Mouse (Mus musculus) forebrain, embryonic 16.5 days (tissue): Measurements from ENCODE around the gene G6pc. TPM values are rescaled to one million over a fixed set of nuclear protein-coding genes. Genes with fewer than 3 reads are reported as not detected.
A peak's percentile ranks its signal among the peaks of the same experiment; 100 is the strongest.

Source experiments
- ATAC-seq: fragments of 200-750 bp; cut with Nextera tagmentation; 2 replicates; pipeline ENCODE4 v1.8.0; 2017; ENCODE audit warnings: mild to moderate bottlenecking, moderate library complexity
- H3K27ac ChIP-seq: fragments of 300-500 bp; sonication (generic); 2 replicates; pipeline ENCODE4 v1.5.1; 2014; ENCODE audit warnings: low read length, control low read depth
- H3K27me3 ChIP-seq: fragments of 300-500 bp; sonication (generic); replicated peaks from 2 replicates; pipeline ENCODE4 v1.6.1; 2014; ENCODE audit warnings: low read length; ENCODE audit not compliant: control insufficient read depth, insufficient read depth
- H3K36me3 ChIP-seq: fragments of 300-500 bp; sonication (generic); 2 replicates; pipeline ENCODE4 v1.6.1; 2014; ENCODE audit not compliant: control insufficient read depth, insufficient read depth
- H3K4me1 ChIP-seq: fragments of 300-500 bp; sonication (generic); replicated peaks from 2 replicates; pipeline ENCODE4 v1.6.1; 2014; ENCODE audit warnings: low read length; ENCODE audit not compliant: control insufficient read depth, insufficient read depth
- H3K4me2 ChIP-seq: fragments of 300-500 bp; sonication (generic); 2 replicates; pipeline ENCODE4 v1.6.1; 2014; ENCODE audit warnings: mild to moderate bottlenecking, low read length, control low read depth
- H3K4me3 ChIP-seq: fragments of 300-500 bp; sonication (generic); replicated peaks from 2 replicates; pipeline ENCODE4 v1.5.1; 2014; ENCODE audit warnings: mild to moderate bottlenecking, low read length, control low read depth
- H3K9ac ChIP-seq: fragments of 300-500 bp; sonication (generic); replicated peaks from 2 replicates; pipeline ENCODE4 v1.6.1; 2014; ENCODE audit warnings: low read depth, low read length, control low read depth
- H3K9me3 ChIP-seq: fragments of 300-500 bp; sonication (generic); 2 replicates; pipeline ENCODE4 v1.6.1; 2016; ENCODE audit warnings: low read length; ENCODE audit not compliant: control insufficient read depth
- WGBS: fragments of 180-500 bp; shearing (Covaris S2); extraction: QIAGEN DNeasy Blood & Tissue Kit; methylation state at CpG from one replicate; pipeline ENCODE4 v1.1.7; 2014; 5-methylcytosine and 5-hydroxymethylcytosine counted together
- microRNA-seq: library from miRNA; unstranded; fragments of <30 nt; microRNA quantifications from one replicate; pipeline ENCODE4, GENCODE M21; 2017
- polyA plus RNA-seq: library from polyadenylated mRNA; unstranded; fragments of >200 nt; fragmentation: Nextera tagmentation; extraction: Ambion mirVana; gene quantifications from 2 replicates; pipeline ENCODE4 v1.2.1, GENCODE M21; 2015

Gene G6pc
- polyA plus RNA-seq, 1 experiment from 2014 or later: not detected

DNA sequence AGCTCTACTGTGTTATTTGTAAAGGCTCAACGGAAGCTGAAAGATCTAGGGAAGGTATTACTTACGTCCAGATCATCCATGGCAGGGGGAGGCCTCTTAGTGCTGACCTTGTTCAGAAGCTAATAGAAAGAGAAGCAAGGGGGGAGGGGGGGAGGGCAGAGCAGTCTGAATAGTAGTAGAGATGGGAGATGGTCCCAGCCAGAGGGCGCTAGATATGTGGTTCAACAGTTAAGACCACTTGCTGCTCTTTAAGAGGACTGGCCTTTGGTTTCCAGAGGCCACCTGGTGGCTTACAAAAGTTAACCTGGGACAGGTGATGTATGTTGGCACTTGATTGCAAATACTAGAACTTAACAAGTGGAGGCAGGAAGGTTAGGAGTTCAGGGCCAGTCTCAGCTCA, 52.2 kb downstream of the G6pc start:
- Histone ChIP-seq H3K9ac (no peak overlapping the region), H3K4me2 (no peak overlapping the region), H3K36me3 (no peaks in the 10 kb centered on the region), H3K27ac (no peak overlapping the region), H3K9me3 (no peaks in the 10 kb centered on the region), H3K4me3 (no peak overlapping the region), H3K4me1 (peaks cover 16% of the 10 kb centered on the region), H3K27me3 (no peaks in the 10 kb centered on the region)
- WGBS: 12% methylated on average over 3 of the region's 3 CpGs
- ATAC-seq: no peak

DNA sequence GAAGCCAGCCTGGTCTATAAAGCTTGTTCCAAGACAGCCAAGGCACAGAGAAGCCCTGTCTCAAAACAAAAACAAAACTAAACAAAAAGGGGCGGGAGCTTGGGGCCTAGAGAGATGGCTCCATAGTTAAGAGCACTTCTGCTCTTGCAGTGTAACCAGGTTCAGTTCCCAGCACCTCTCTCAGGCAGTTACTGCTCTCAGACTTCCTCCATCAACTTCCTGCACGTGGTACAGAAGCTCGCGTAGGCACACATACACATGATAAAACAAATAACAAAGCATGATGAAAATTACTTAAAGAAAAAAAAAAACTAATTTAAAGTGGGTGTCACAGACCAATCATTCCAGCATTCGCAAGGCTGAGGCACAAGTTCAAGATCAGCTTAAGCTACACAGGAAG, 52.8 kb downstream of the G6pc start:
- ATAC-seq: no peak
- Histone ChIP-seq H3K4me2 (no peak overlapping the region), H3K27ac (no peak overlapping the region), H3K4me1 (peaks cover 16% of the 10 kb centered on the region), H3K9me3 (no peaks in the 10 kb centered on the region), H3K4me3 (no peak overlapping the region), H3K27me3 (no peaks in the 10 kb centered on the region), H3K9ac (no peak overlapping the region), H3K36me3 (no peaks in the 10 kb centered on the region)
- WGBS: 84% methylated on average over 5 of the region's 5 CpGs

- H3K9me3 ChIP-seq: no peaks in the 10 kb centered on the region
- peak within 1 kb of the TSS; percentile 92 for H3K4me2 ChIP-seq
- H3K36me3 ChIP-seq: no peaks in the 10 kb centered on the region
- H3K27me3 ChIP-seq: no peaks in the 10 kb centered on the region
- ATAC-seq: peak; percentile 50
- peak within 1 kb of the TSS; percentile 82 for H3K9ac ChIP-seq
- 5% methylated on average over 23 of the region's 23 CpGs for WGBS
- peaks cover 25% of the 10 kb centered on the region for H3K4me1 ChIP-seq
- peak within 1 kb of the TSS; percentile 97 for H3K4me3 ChIP-seq
- H3K27ac ChIP-seq: peak within 1 kb of the TSS; percentile 87
Measured at GRCm38 (mm10) chr11:101424105-101424851, 56.9 kb downstream of the G6pc start, which contains the start of gene Gm27029. Gene Gm27029, minus strand, starts transcription at chr11:101424796.

DNA sequence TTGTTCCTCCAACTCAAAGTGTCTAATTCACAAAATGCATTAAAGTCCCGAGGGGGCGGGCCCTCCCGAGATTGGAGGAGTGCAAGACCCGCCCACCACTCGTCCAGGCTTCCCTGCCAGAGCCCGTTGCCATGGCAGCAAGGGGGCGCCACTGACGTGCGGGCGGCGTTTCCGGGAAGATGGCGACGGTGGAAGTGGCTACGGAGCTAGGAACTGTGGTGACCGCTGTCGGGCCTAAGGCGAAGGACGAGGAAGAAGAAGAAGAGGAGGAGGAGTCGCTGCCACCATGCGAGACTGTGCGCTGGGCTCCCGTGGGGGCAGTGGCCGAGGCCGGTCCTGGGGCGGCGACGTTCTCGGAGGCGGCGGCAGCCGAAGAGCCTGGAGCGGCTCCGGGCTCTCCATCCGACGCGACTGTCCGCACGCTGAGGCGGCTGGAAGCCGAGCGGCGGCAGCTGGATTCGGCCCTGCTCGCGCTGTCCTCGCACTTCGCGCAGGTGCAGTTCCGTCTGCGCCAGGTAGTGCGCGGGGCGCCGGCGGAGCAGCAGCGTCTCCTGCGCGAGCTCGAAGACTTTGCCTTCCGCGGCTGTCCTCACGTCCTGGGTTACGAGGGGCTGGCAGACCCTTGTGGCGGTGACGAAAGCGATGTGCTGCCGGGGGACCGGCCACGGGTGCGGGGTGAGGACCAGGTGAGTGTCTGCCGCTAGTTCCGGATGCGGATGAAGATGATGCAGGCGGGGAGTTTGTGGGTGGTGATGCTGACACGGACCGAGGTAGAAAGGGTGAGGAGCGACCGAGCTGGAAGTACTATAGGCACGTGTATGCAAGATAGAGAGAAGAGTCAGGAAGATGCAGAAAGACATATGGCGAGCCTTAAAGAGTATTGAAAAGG, 57.8 kb downstream of the G6pc start, which contains the start of the genes Rundc1 and Ptges3l:
Rundc1 (plus strand) TSS at position 161 of the 889 bp plus-strand sequence.
Ptges3l (minus strand) TSS at position 409 of the 889 bp plus-strand sequence.
- Histone ChIP-seq H3K9me3 (no peaks in the 10 kb centered on the region), H3K27ac (peak within 1 kb of the TSS; percentile 87), H3K4me1 (peaks cover 25% of the 10 kb centered on the region), H3K9ac (peak within 1 kb of the TSS; percentile 82), H3K36me3 (peaks cover 3% of the 10 kb centered on the region; the same call in 1 of the 2 replicates), H3K4me3 (peak within 1 kb of the TSS; percentile 97), H3K27me3 (no peaks in the 10 kb centered on the region), H3K4me2 (peak within 1 kb of the TSS; percentile 92)
- under 1% methylated on average over 81 of the region's 81 CpGs for WGBS
- ATAC-seq: peak; percentile 97

DNA sequence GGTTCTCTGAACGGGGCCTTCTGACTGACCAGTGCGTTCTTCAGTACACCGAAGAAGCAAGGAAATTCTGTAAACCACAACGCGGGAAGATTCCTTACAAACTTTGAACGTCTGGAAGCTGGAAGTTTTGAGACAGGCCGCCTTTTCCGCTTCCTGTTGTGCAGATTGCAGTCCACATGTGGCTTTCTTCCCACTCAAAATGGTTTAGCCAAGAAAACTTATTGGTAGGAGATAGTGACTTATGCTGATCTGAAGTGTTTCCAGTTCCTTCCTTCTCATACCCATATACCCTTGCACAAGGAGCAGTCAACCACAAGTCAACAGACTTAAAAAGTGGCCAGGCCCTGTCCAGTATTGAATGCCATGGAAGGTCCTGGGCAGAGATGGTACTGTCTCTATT, 58.8 kb downstream of the G6pc start:
- H3K9me3 ChIP-seq: no peaks in the 10 kb centered on the region
- peaks cover 25% of the 10 kb centered on the region for H3K4me1 ChIP-seq
- H3K4me2 ChIP-seq: peak overlapping the region; percentile 92
- H3K4me3 ChIP-seq: peak overlapping the region; percentile 97
- no peak overlapping the region; the same call in 1 of the 2 replicates for H3K9ac ChIP-seq
- ATAC-seq: no peak
- H3K27me3 ChIP-seq: no peaks in the 10 kb centered on the region
- no peak overlapping the region for H3K27ac ChIP-seq
- 63% methylated on average over 8 of the region's 8 CpGs for WGBS
- peaks cover 8% of the 10 kb centered on the region for H3K36me3 ChIP-seq

Small RNA genes lying within 50 kb of the gene (microRNA-seq; reads per million reads assigned to microRNA genes)
- gene Gm25593 (not detected), gene Mir6929 (not detected)

Other genes starting within 250 kb of the G6pc start
- 24.5 and 25.2 TPM in 2 replicates for gene Retreg3, start 247.7 kb upstream of the G6pc start, polyA plus RNA-seq
- 90.7 and 93.0 TPM in 2 replicates for gene Tubg1, start 247.6 kb upstream of the G6pc start, polyA plus RNA-seq
- gene Tubg2, start 211.7 kb upstream of the G6pc start, polyA plus RNA-seq: 36.2 and 43.0 TPM in 2 replicates
- gene Cntnap1, start 197.0 kb upstream of the G6pc start, polyA plus RNA-seq: 0.77 and 1.5 TPM in 2 replicates
- 4.8 and 5.8 TPM in 2 replicates for gene Plekhh3, start 196.2 kb upstream of the G6pc start, polyA plus RNA-seq
- 0.14 TPM in 1 of 2 replicates, not detected in the other for gene Ccr10, start 192.1 kb upstream of the G6pc start, polyA plus RNA-seq
- 24.8 and 27.0 TPM in 2 replicates for gene Ezh1, start 141.1 kb upstream of the G6pc start, polyA plus RNA-seq
- 67.4 and 72.0 TPM in 2 replicates for gene Ramp2, start 121.5 kb upstream of the G6pc start, polyA plus RNA-seq
- gene Vps25, start 113.9 kb upstream of the G6pc start, polyA plus RNA-seq: 91.1 and 93.3 TPM in 2 replicates
- gene Wnk4, start 107.0 kb upstream of the G6pc start, polyA plus RNA-seq: 5.8 and 6.2 TPM in 2 replicates
- gene Cntd1, start 88.5 kb upstream of the G6pc start, polyA plus RNA-seq: 0.91 TPM in 2 replicates
- gene Coa3, start 88.4 kb upstream of the G6pc start, polyA plus RNA-seq: 191 and 197 TPM in 2 replicates
- gene Becn1, start 65.3 kb upstream of the G6pc start, polyA plus RNA-seq: 191 and 203 TPM in 2 replicates
- 127 and 137 TPM in 2 replicates for gene Psme3, start 51.3 kb upstream of the G6pc start, polyA plus RNA-seq
- 1.9 and 3.2 TPM in 2 replicates for gene Aoc2, start 42.5 kb upstream of the G6pc start, polyA plus RNA-seq
- gene Aoc3, start 37.0 kb upstream of the G6pc start, polyA plus RNA-seq: 0.09 and 0.10 TPM in 2 replicates
- 90.1 and 99.5 TPM in 2 replicates for gene Aarsd1, start 50.1 kb downstream of the G6pc start, polyA plus RNA-seq
- gene Gm27029, start 57.2 kb downstream of the G6pc start, polyA plus RNA-seq: 5.7 and 7.7 TPM in 2 replicates
- gene Rundc1, start 57.5 kb downstream of the G6pc start, polyA plus RNA-seq: 32.5 TPM in 2 replicates
- 2.0 TPM in 2 replicates for gene Ptges3l, start 57.8 kb downstream of the G6pc start, polyA plus RNA-seq
- gene Rpl27, start 74.7 kb downstream of the G6pc start, polyA plus RNA-seq: 219 and 239 TPM in 2 replicates
- 2.2 and 2.5 TPM in 2 replicates for gene Ifi35, start 80.8 kb downstream of the G6pc start, polyA plus RNA-seq
- gene Rnd2, start 97.4 kb downstream of the G6pc start, polyA plus RNA-seq: 91.6 and 95.8 TPM in 2 replicates
- 65.5 and 79.5 TPM in 2 replicates for gene Vat1, start 98.7 kb downstream of the G6pc start, polyA plus RNA-seq
- gene Brca1, start 184.4 kb downstream of the G6pc start, polyA plus RNA-seq: 5.4 and 6.8 TPM in 2 replicates
- 126 and 139 TPM in 2 replicates for gene Nbr1, start 184.6 kb downstream of the G6pc start, polyA plus RNA-seq
- 1.9 and 2.4 TPM in 2 replicates for gene Tmem106a, start 214.7 kb downstream of the G6pc start, polyA plus RNA-seq
- not detected in 2 replicates for gene Gm11634, start 231.7 kb downstream of the G6pc start, polyA plus RNA-seq